Mouse (Mus musculus) lung, postnatal 0 days (tissue): ENCODE data around the gene Gpatch8. TPM values are rescaled to one million over a fixed set of nuclear protein-coding genes. Genes with fewer than 3 reads are reported as not detected.
A peak's percentile ranks its signal among the peaks of the same experiment; 100 is the strongest.

Experiments used
- ATAC-seq: fragments of 200-750 bp; cut with Nextera tagmentation; 2 replicates; pipeline ENCODE4 v1.8.0; 2017; ENCODE audit warnings: moderate library complexity
- DNase-seq: peaks from one replicate; pipeline ENCODE4 v3.0.0-alpha.2; 2016; ENCODE audit warnings: low spot score
- H3K27ac ChIP-seq: fragments of 300-500 bp; sonication (generic); 2 replicates; pipeline ENCODE4 v1.5.1; 2014; ENCODE audit warnings: antibody characterized with exemption, mild to moderate bottlenecking, low read length, mixed read lengths
- H3K27me3 ChIP-seq: fragments of 300-500 bp; sonication (generic); replicated peaks from 2 replicates; pipeline ENCODE4 v1.6.1; 2014; ENCODE audit warnings: low read length, mixed read lengths; ENCODE audit not compliant: insufficient read depth
- H3K36me3 ChIP-seq: fragments of 300-500 bp; sonication (generic); 2 replicates; pipeline ENCODE4 v1.6.1; 2014; ENCODE audit warnings: low read length, mixed read lengths; ENCODE audit not compliant: insufficient read depth
- H3K4me1 ChIP-seq: fragments of 300-500 bp; sonication (generic); 2 replicates; pipeline ENCODE4 v1.6.1; 2014; ENCODE audit warnings: antibody characterized with exemption, low read depth, low read length, mixed read lengths; ENCODE audit not compliant: insufficient read depth
- H3K4me2 ChIP-seq: fragments of 300-500 bp; sonication (generic); replicated peaks from 2 replicates; pipeline ENCODE4 v1.6.1; 2014; ENCODE audit warnings: low read depth, mild to moderate bottlenecking, low read length, moderate library complexity, mixed read lengths
- H3K4me3 ChIP-seq: fragments of 300-500 bp; sonication (generic); 2 replicates; pipeline ENCODE4 v1.5.1; 2014; ENCODE audit warnings: low read depth, low read length
- H3K9ac ChIP-seq: fragments of 300-500 bp; sonication (generic); replicated peaks from 2 replicates; pipeline ENCODE4 v1.6.1; 2014; ENCODE audit warnings: low read depth, mild to moderate bottlenecking
- H3K9me3 ChIP-seq: fragments of 300-500 bp; sonication (generic); 2 replicates; pipeline ENCODE4 v1.6.1; 2016; ENCODE audit warnings: low read length, mixed read lengths
- CTCF ChIP-seq: IDR thresholded peaks from 2 replicates; pipeline ENCODE4 v1.5.1; 2016; ENCODE audit warnings: antibody characterized with exemption, mild to moderate bottlenecking
- EP300 ChIP-seq: IDR thresholded peaks from 2 replicates; pipeline ENCODE4 v1.6.1; 2016; ENCODE audit warnings: antibody characterized with exemption, mild to moderate bottlenecking, control low read depth
- WGBS: fragments of 180-500 bp; shearing (Covaris S2); extraction: QIAGEN DNeasy Blood & Tissue Kit; methylation state at CpG from one replicate; pipeline ENCODE4 v1.1.7; 2014; 5-methylcytosine and 5-hydroxymethylcytosine counted together
- polyA plus RNA-seq: library from polyadenylated mRNA; unstranded; fragments of >200 nt; fragmentation: Nextera tagmentation; extraction: Ambion mirVana; gene quantifications from 2 replicates; pipeline ENCODE4 v1.2.1, GENCODE M21; 2015

Gpatch8 gene
- polyA plus RNA-seq, 1 experiment from 2014 or later = 25.3 TPM

GRCm38 (mm10) chr11:102469648-102470357, 86.4 kb downstream of the Gpatch8 start, which contains the start of gene Itga2b:
TSS of gene Itga2b (minus strand) at chr11:102470122.
- no peak within 1 kb of the TSS for H3K27ac ChIP-seq
- no peak for ATAC-seq
- TF ChIP-seq EP300 = no peak
- TF ChIP-seq CTCF = no peak
- DNase-seq = no peak
- WGBS = 51% methylated on average over 11 of the region's 11 CpGs
- H3K9ac ChIP-seq = no peak within 1 kb of the TSS
- H3K4me3 ChIP-seq = no peak within 1 kb of the TSS
- H3K9me3 ChIP-seq = no peaks in the 10 kb centered on the region
- no peaks in the 10 kb centered on the region for H3K36me3 ChIP-seq
- H3K4me1 ChIP-seq = peaks cover 8% of the 10 kb centered on the region; the same call in 1 of the 2 replicates
- H3K4me2 ChIP-seq = no peak within 1 kb of the TSS
- H3K27me3 ChIP-seq = no peaks in the 10 kb centered on the region

DNA sequence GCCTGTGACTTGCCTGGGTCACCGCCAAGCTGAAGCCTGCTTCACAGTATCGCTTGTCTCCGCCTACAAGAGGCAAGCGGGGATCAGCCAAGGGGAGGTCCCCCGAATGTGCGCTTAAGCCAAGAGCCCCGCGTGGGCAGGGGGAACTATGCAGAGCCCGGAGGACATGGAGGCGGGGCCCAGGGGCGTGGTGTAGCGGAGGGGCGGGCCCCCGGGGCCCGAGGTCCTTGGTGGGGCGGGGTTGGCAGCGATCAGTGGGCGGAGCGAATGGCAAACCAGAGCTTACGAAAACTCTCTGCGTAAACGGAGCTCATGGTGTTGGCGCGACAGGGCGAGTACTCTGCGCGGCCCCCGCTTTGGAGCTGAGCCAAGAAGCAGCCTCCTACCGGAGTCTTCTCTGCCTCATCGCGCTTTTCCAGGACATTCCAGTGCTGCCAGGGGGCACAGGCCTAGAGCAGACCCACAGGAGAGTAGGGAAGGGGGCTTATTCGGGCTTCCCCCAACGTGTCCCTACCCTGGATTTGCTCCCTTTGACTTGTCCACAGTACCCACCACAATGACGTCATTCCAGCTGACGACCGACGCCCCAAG, 89.1 kb downstream of the Gpatch8 start:
- Histone ChIP-seq H3K4me3 (peak overlapping the region; percentile 35), H3K4me2 (peak overlapping the region; percentile 90), H3K9ac (no peak overlapping the region), H3K36me3 (no peaks in the 10 kb centered on the region), H3K9me3 (no peaks in the 10 kb centered on the region), H3K4me1 (peaks cover 8% of the 10 kb centered on the region; the same call in 1 of the 2 replicates), H3K27ac (peak overlapping the region; percentile 72), H3K27me3 (no peaks in the 10 kb centered on the region)
- peak; percentile 99 for DNase-seq
- peak; percentile 97 for ATAC-seq
- WGBS = under 1% methylated on average over 37 of the region's 37 CpGs
- TF ChIP-seq CTCF (peak; percentile 32), EP300 (0 out of 2 replicates have a peak, but pooled peaks have one; percentile 19)

- Histone ChIP-seq H3K9ac (no peak overlapping the region), H3K27me3 (no peaks in the 10 kb centered on the region), H3K27ac (no peak overlapping the region), H3K9me3 (no peaks in the 10 kb centered on the region), H3K36me3 (no peaks in the 10 kb centered on the region), H3K4me3 (no peak overlapping the region), H3K4me1 (peaks cover 8% of the 10 kb centered on the region; the same call in 1 of the 2 replicates), H3K4me2 (no peak overlapping the region)
- peak; percentile 87 for DNase-seq
- 18% methylated on average over 26 of the region's 26 CpGs for WGBS
- TF ChIP-seq CTCF (no peak), EP300 (no peak)
- peak; percentile 29 for ATAC-seq
Observed at GRCm38 (mm10) chr11:102465713-102466436, 90.3 kb downstream of the Gpatch8 start.

GRCm38 (mm10) chr11:102464901-102465300, 91.3 kb downstream of the Gpatch8 start:
- TF ChIP-seq CTCF (no peak), EP300 (no peak)
- H3K4me1 ChIP-seq = peaks cover 8% of the 10 kb centered on the region; the same call in 1 of the 2 replicates
- ATAC-seq (no peak), DNase-seq (no peak)
- no peaks in the 10 kb centered on the region for H3K27me3 ChIP-seq
- H3K9ac ChIP-seq = no peak overlapping the region
- H3K4me3 ChIP-seq = no peak overlapping the region
- 85% methylated on average over 6 of the region's 6 CpGs for WGBS
- H3K9me3 ChIP-seq = no peaks in the 10 kb centered on the region
- no peak overlapping the region for H3K4me2 ChIP-seq
- H3K36me3 ChIP-seq = no peaks in the 10 kb centered on the region
- no peak overlapping the region for H3K27ac ChIP-seq

- Histone ChIP-seq H3K9ac (no peak overlapping the region), H3K36me3 (no peaks in the 10 kb centered on the region), H3K27me3 (no peaks in the 10 kb centered on the region), H3K4me1 (no peaks in the 10 kb centered on the region), H3K4me3 (no peak overlapping the region), H3K27ac (no peak overlapping the region), H3K4me2 (no peak overlapping the region), H3K9me3 (no peaks in the 10 kb centered on the region)
- WGBS = 75% methylated on average over 3 of the region's 3 CpGs
- no peak for ATAC-seq
- no peak for DNase-seq
- TF ChIP-seq EP300 (no peak), CTCF (no peak)
Observed at GRCm38 (mm10) chr11:102461764-102462163, 94.4 kb downstream of the Gpatch8 start.

GRCm38 (mm10) chr11:102460541-102460940, 95.7 kb downstream of the Gpatch8 start:
- H3K4me1 ChIP-seq = no peaks in the 10 kb centered on the region
- H3K9ac ChIP-seq = no peak overlapping the region
- no peaks in the 10 kb centered on the region for H3K9me3 ChIP-seq
- H3K4me2 ChIP-seq = no peak overlapping the region
- no peak overlapping the region for H3K27ac ChIP-seq
- no peak for DNase-seq
- 53% methylated on average over 16 of the region's 16 CpGs for WGBS
- no peaks in the 10 kb centered on the region for H3K27me3 ChIP-seq
- ATAC-seq = no peak
- TF ChIP-seq CTCF (no peak), EP300 (no peak)
- no peak overlapping the region for H3K4me3 ChIP-seq
- no peaks in the 10 kb centered on the region for H3K36me3 ChIP-seq
